Mouse (Mus musculus): ENCODE data around the gene Gm20662.

Gm20662 gene

GRCm38 (mm10) chr9:108090611-108091120, 94.5 kb downstream of the Gm20662 start:
- DNase-seq (ENCODE audit: low spot score), result no peak

- DNase-seq (ENCODE audit: low spot score), result no peak
Observed at GRCm38 (mm10) chr9:108093586-108093985, 97.4 kb downstream of the Gm20662 start.

- peak; percentile 77 for DNase-seq (ENCODE audit: low spot score)
Observed at GRCm38 (mm10) chr9:108094184-108094941, 98.2 kb downstream of the Gm20662 start, which contains the start of gene Apeh. Apeh (minus strand) TSS chr9:108094606.
